Mouse (Mus musculus) ES-E14 (cell line): ENCODE measurements around the gene Rfk. TPM values are rescaled to one million over a fixed set of nuclear protein-coding genes. Genes with fewer than 3 reads are reported as not detected.

ENCODE experiments used
- DNase-seq: peaks from one replicate; pipeline ENCODE4 v3.0.0-alpha.2; 2013; ENCODE audit warnings: low read depth, low spot score
- H3K27ac ChIP-seq: 2 replicates; pipeline ENCODE4 v1.5.1; 2012; ENCODE audit warnings: low read depth, mild to moderate bottlenecking, low read length, moderate library complexity, mixed read lengths; ENCODE audit not compliant: poor library complexity, insufficient read depth, severe bottlenecking
- H3K36me3 ChIP-seq: 2 replicates; pipeline ENCODE4 v1.6.1; 2012; ENCODE audit warnings: mild to moderate bottlenecking, low read length, moderate library complexity, mixed read lengths; ENCODE audit not compliant: control insufficient read depth, poor library complexity, insufficient read depth, severe bottlenecking
- H3K4me1 ChIP-seq, 2 experiments: fragments of 150-350 bp in 1 of 2; sonication (generic) in 1 of 2; 2 replicates each; pipeline ENCODE4 v1.6.1; 2012; ENCODE audit warnings: low read length in 2 of 2, mild to moderate bottlenecking in 1 of 2, mixed read lengths in 1 of 2; ENCODE audit not compliant: control insufficient read depth in 2 of 2, insufficient read depth in 2 of 2, poor library complexity in 1 of 2
- H3K4me3 ChIP-seq, 2 experiments: fragments of 150-350 bp in 1 of 2; sonication (generic) in 1 of 2; 2 replicates each; pipeline ENCODE4 v1.5.1; 2012; ENCODE audit warnings: low read length in 2 of 2, low read depth in 1 of 2, mild to moderate bottlenecking in 1 of 2, mixed read lengths in 1 of 2; ENCODE audit not compliant: insufficient read depth in 1 of 2, poor library complexity in 1 of 2, severe bottlenecking in 1 of 2
- H3K9ac ChIP-seq: 2 replicates; pipeline ENCODE4 v1.6.1; 2012; ENCODE audit warnings: low read depth, mild to moderate bottlenecking, low read length, mixed read lengths; ENCODE audit not compliant: poor library complexity, insufficient read depth, severe bottlenecking
- H3K9me3 ChIP-seq: fragments of 150-350 bp; sonication (generic); 2 replicates; pipeline ENCODE4 v1.6.1; 2012; ENCODE audit warnings: low read depth, mild to moderate bottlenecking, low read length; ENCODE audit not compliant: control insufficient read depth, insufficient read depth
- CHD2 ChIP-seq: IDR thresholded peaks from 2 replicates; pipeline ENCODE4 v1.6.1; 2014; ENCODE audit warnings: mild to moderate bottlenecking, low read depth, low read length, inconsistent platforms
- HCFC1 ChIP-seq: IDR thresholded peaks from 2 replicates; pipeline ENCODE4 v1.6.1; 2012; ENCODE audit warnings: low read length, inconsistent platforms, borderline replicate concordance; ENCODE audit not compliant: insufficient read depth
- MAFK ChIP-seq: IDR thresholded peaks from 2 replicates; pipeline ENCODE4 v1.6.1; 2014; ENCODE audit warnings: mild to moderate bottlenecking, low read depth, low read length, inconsistent platforms; ENCODE audit not compliant: insufficient read depth
- ZC3H11A ChIP-seq: IDR thresholded peaks from 2 replicates; pipeline ENCODE4 v1.6.1; 2012; ENCODE audit warnings: low read depth, mild to moderate bottlenecking, inconsistent platforms, low read length, borderline replicate concordance
- ZNF384 ChIP-seq: IDR thresholded peaks from 2 replicates; pipeline ENCODE4 v1.6.1; 2012; ENCODE audit warnings: low read depth, low read length, inconsistent platforms
- in situ Hi-C, 2 experiments: fragments of 600-800 bp; cut with MboI; formaldehyde crosslinking; loops; one replicate each; pipeline ENCODE4 v1.15.1; 2025; ENCODE audit warnings: low sequenced_read_pairs in 2 of 2, inconsistent platforms in 1 of 2; ENCODE audit not compliant: unreplicated experiment in 2 of 2
- total RNA-seq: library from RNA; depleted of rRNA; stranded (reverse); fragments of 300-350 nt; gene quantifications from 2 replicates; pipeline ENCODE4 v1.2.3, GENCODE M21; 2012; rRNA removed

The Rfk gene
- total RNA-seq = 8.2 and 18.0 TPM in 2 replicates

- no peak within 1 kb of the TSS for H3K27ac ChIP-seq
- peak; percentile 76 for DNase-seq
- in situ Hi-C loops = no loop called here
- 0 out of 2 replicates have a peak, but pooled peaks have one; percentile 12 for TF ChIP-seq CHD2
- TF ChIP-seq HCFC1 = no peak
- TF ChIP-seq ZC3H11A = no peak
- TF ChIP-seq MAFK = no peak
- peaks cover 2% of the 10 kb centered on the region; the same call in 1 of the 2 replicates for H3K36me3 ChIP-seq
- H3K9me3 ChIP-seq = no peaks in the 10 kb centered on the region
- H3K4me1 ChIP-seq = peaks cover 0 to 2% of the 10 kb centered on the region in 2 experiments; a peak in 2 of 4 replicates
- peak within 1 kb of the TSS; percentile 73 to 89 for H3K4me3 ChIP-seq
- peak within 1 kb of the TSS; percentile 86 for H3K9ac ChIP-seq
Measured at GRCm38 (mm10) chr19:17393841-17394591, at the start of gene Rfk. Gene Rfk, plus strand, starts transcription at chr19:17394043.

DNA sequence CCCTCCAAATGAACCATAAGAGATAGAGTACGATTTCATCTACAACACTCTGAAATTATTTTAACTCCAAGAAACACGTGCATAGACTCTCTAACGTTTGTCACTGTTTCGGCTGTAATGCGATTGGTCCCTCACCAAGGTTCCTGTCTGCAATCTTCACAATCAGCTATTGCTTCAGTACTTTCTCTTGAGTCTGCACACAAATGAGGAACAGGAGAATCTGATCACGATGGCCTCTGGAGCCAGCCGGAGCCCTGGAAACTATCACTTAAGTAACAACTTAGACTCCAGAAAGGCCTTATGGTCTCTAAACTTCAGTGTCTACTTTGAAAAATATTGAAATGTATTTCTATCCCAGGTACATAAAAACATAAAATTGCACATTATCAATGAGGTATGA lies 49.0 kb upstream of the Rfk start:
- in situ Hi-C loops = no loop called here
- no peaks in the 10 kb centered on the region for H3K36me3 ChIP-seq
- H3K4me3 ChIP-seq = no peak overlapping the region
- H3K4me1 ChIP-seq = peaks cover 0 to 4% of the 10 kb centered on the region in 2 experiments; a peak in 2 of 4 replicates
- H3K9me3 ChIP-seq = no peaks in the 10 kb centered on the region
- H3K9ac ChIP-seq = no peak overlapping the region
- no peak overlapping the region for H3K27ac ChIP-seq
- no peak for DNase-seq
- TF ChIP-seq ZNF384 (no peak), MAFK (no peak), CHD2 (no peak), ZC3H11A (no peak), HCFC1 (no peak)

DNA sequence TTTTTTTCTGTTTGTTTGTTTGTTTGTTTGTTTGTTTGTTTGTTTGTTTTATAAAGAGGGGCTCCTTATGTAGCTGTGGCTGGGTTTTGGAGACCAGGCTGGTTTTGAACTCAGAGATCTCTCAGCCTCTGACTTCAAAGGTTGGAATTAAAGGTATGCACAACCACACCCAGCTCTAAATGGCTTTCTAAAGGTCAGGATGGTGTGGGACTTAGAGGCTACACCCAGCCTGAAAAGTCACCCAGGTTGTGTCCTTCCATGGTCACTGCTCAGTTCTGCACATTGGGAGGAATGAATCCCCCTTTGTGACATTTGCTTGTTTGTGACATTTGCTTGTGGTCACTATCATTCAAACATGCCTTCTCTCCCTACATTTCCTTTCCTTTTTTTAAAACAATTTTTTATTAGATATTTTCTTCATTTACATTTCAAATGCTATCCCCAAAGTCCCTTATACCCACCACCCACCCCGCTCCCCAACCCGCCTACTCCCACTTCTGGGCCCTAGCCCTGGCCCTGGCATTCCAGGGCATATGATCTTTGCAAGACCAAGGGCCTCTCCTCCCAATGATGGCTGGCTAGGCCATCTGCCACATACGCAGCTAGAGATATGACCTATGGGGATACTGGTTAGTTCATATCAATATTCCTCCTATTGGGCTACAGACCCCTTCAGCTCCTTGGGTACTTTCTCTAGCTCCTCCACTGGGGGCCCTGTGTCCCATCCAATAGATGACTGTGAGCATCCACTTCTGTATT lies 46.9 kb upstream of the Rfk start:
- Histone ChIP-seq H3K4me1 (peaks cover 0 to 10% of the 10 kb centered on the region in 2 experiments; a peak in 2 of 4 replicates), H3K36me3 (no peaks in the 10 kb centered on the region), H3K27ac (no peak overlapping the region), H3K4me3 (no peak overlapping the region), H3K9me3 (no peaks in the 10 kb centered on the region), H3K9ac (no peak overlapping the region)
- in situ Hi-C loops = no loop called here
- DNase-seq = no peak
- no peak for TF ChIP-seq ZNF384
- no peak for TF ChIP-seq CHD2
- no peak for TF ChIP-seq ZC3H11A
- TF ChIP-seq MAFK = no peak
- no peak for TF ChIP-seq HCFC1

- no peak overlapping the region for H3K27ac ChIP-seq
- in situ Hi-C loops = no loop called here
- no peaks in the 10 kb centered on the region for H3K36me3 ChIP-seq
- DNase-seq = no peak
- H3K9me3 ChIP-seq = no peaks in the 10 kb centered on the region
- no peak overlapping the region for H3K4me3 ChIP-seq
- no peak overlapping the region for H3K9ac ChIP-seq
- peaks cover 0 to 10% of the 10 kb centered on the region in 2 experiments; a peak in 2 of 4 replicates for H3K4me1 ChIP-seq
- TF ChIP-seq ZNF384 (no peak), CHD2 (no peak), MAFK (no peak), ZC3H11A (no peak), HCFC1 (no peak)
Measured at GRCm38 (mm10) chr19:17347852-17348251, 46.0 kb upstream of the Rfk start.
